Mouse (Mus musculus) right cerebral cortex, postnatal 14 days (tissue): ENCODE measurements around the gene Slc46a3.

Experiments
- DNase-seq: peaks from one replicate; pipeline ENCODE4 v3.0.0; 2022

The Slc46a3 gene

GRCm38 (mm10) chr5:147893766-147894454 is 705 bp downstream of the Slc46a3 start:
- DNase-seq, result no peak

GRCm38 (mm10) chr5:147893143-147893542 is 1.5 kb downstream of the Slc46a3 start:
- no peak for DNase-seq

GRCm38 (mm10) chr5:147892735-147893134 is 1.9 kb downstream of the Slc46a3 start:
- DNase-seq, result no peak

GRCm38 (mm10) chr5:147888313-147889297 is 6.0 kb downstream of the Slc46a3 start:
- no peak for DNase-seq

- DNase-seq, result no peak
Observed at GRCm38 (mm10) chr5:147883581-147883980, 11.0 kb downstream of the Slc46a3 start.

GRCm38 (mm10) chr5:147879971-147880682 is 14.5 kb downstream of the Slc46a3 start:
- DNase-seq, result no peak

- no peak for DNase-seq
Observed at GRCm38 (mm10) chr5:147877520-147877919, 17.1 kb downstream of the Slc46a3 start.

- no peak for DNase-seq
Observed at GRCm38 (mm10) chr5:147875210-147875609, 19.4 kb downstream of the Slc46a3 start.

GRCm38 (mm10) chr5:147874491-147875065 is 20.0 kb downstream of the Slc46a3 start:
- no peak for DNase-seq

- no peak for DNase-seq
Observed at GRCm38 (mm10) chr5:147871091-147871820, 23.4 kb downstream of the Slc46a3 start.

GRCm38 (mm10) chr5:147870296-147870695 is 24.3 kb downstream of the Slc46a3 start:
- DNase-seq, result no peak

GRCm38 (mm10) chr5:147869568-147869967 is 25.0 kb downstream of the Slc46a3 start:
- DNase-seq, result no peak

GRCm38 (mm10) chr5:147868674-147869073 is 25.9 kb downstream of the Slc46a3 start:
- DNase-seq, result no peak

GRCm38 (mm10) chr5:147860449-147861261 is 34.0 kb downstream of the Slc46a3 start, which contains the start of gene Pomp:
TSS of gene Pomp (plus strand) at chr5:147860461.
- peak; percentile 91 for DNase-seq

- DNase-seq, result no peak
Observed at GRCm38 (mm10) chr5:147860076-147860448, 34.6 kb downstream of the Slc46a3 start.

GRCm38 (mm10) chr5:147850194-147850593 is 44.4 kb downstream of the Slc46a3 start:
- no peak for DNase-seq

- DNase-seq, result peak; percentile 71
Observed at GRCm38 (mm10) chr5:147848164-147848863, 46.3 kb downstream of the Slc46a3 start.

- DNase-seq, result no peak
Observed at GRCm38 (mm10) chr5:147847361-147847760, 47.3 kb downstream of the Slc46a3 start.

- DNase-seq, result no peak
Observed at GRCm38 (mm10) chr5:147845319-147845718, 49.3 kb downstream of the Slc46a3 start.

GRCm38 (mm10) chr5:147843340-147843739 is 51.3 kb downstream of the Slc46a3 start:
- DNase-seq, result no peak
